Mouse (Mus musculus): ENCODE measurements at regions not wholly inside any gene's neighbourhood (a gene's known extent, or its start where the extent isn't known, plus 50 kb on each side); places are given as distances from the start of the nearest gene placed in this dataset.

GRCm38 (mm10) chr16:86015336-86015735, 113.7 kb upstream of the Adamts5 start:
- in situ Hi-C loops (cut with MseI, MboI): no loop called here

- in situ Hi-C loops (cut with MseI, MboI): no loop called here
Observed at GRCm38 (mm10) chr16:86011051-86011450, 109.4 kb upstream of the Adamts5 start.

- in situ Hi-C loops (cut with MseI, MboI): no loop called here
Observed at GRCm38 (mm10) chr16:86009638-86010329, 108.2 kb upstream of the Adamts5 start.

- in situ Hi-C loops (cut with MseI, MboI): no loop called here
Observed at GRCm38 (mm10) chr16:86007799-86008198, 106.2 kb upstream of the Adamts5 start.

- in situ Hi-C loops (cut with MseI, MboI): no loop called here
Observed at GRCm38 (mm10) chr16:86000846-86001245, 99.2 kb upstream of the Adamts5 start.

- in situ Hi-C loops (cut with MseI, MboI): no loop called here
Observed at GRCm38 (mm10) chr16:85985841-85986240, 84.2 kb upstream of the Adamts5 start.

- in situ Hi-C loops (cut with MseI, MboI): no loop called here
Observed at GRCm38 (mm10) chr16:85977102-85977501, 75.5 kb upstream of the Adamts5 start.

- in situ Hi-C loops (cut with MseI, MboI): no loop called here
Observed at GRCm38 (mm10) chr16:85966892-85967444, 65.3 kb upstream of the Adamts5 start.

GRCm38 (mm10) chr16:85966251-85966650, 64.6 kb upstream of the Adamts5 start:
- in situ Hi-C loops (cut with MseI, MboI): no loop called here

GRCm38 (mm10) chr16:85964352-85965210, 63.0 kb upstream of the Adamts5 start:
- in situ Hi-C loops (cut with MseI, MboI): no loop called here

- in situ Hi-C loops (cut with MseI, MboI): no loop called here
Observed at GRCm38 (mm10) chr16:85956006-85956562, 54.5 kb upstream of the Adamts5 start.

GRCm38 (mm10) chr16:85951628-85952027, 50.0 kb upstream of the Adamts5 start:
- in situ Hi-C loops (cut with MseI, MboI): no loop called here
